Mouse (Mus musculus) heart, adult 2 months (tissue): Measurements from ENCODE around the gene Col4a1.

ENCODE experiments used
- CTCF ChIP-seq: fragments of 200-600 bp; IDR thresholded peaks from 2 replicates; pipeline ENCODE4 v1.8.1; 2022; ENCODE audit warnings: antibody characterized with exemption, mild to moderate bottlenecking, moderate library complexity
- POLR2A ChIP-seq: fragments of 200-500 bp; IDR thresholded peaks from 2 replicates; pipeline ENCODE4 v1.6.1; 2011; ENCODE audit warnings: mild to moderate bottlenecking, low read depth, low read length, control low read depth; ENCODE audit not compliant: insufficient read depth

DNA sequence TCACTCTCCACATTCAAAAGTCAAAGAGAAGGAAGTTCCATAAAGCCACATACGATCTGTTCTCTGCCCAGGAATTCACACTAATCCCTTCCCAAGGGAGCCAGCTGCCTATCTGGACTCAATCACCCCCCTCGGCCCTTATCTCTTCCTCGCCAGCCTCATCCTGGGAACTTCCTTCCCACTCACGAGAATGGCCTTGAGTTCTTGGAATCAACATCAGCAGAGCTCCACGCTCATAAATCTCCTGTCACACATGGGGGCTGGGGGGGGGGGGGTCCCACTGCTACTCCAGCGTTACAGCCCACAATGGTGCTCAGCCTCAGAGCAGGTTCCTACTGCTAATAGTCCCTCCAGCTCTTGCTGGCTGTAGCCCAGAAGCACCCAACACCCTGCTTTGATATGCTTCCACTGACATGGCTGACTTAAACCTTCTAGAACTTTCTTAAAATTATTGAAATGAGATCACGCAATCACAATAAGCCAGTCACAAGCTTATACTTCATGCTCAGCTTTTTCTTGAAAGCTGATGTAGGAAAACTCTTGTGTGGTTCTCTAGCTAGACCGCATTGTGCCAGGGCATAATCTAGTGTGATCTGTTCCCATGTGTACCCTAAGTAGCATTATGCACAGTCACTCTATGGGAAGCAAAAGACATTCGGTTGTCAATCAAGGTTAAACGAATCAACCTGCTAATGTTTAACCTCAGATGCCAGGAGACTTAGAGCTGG, 78.3 kb downstream of the Col4a1 start:
- TF ChIP-seq POLR2A (no peak), CTCF (no peak)
